In the genomic region with DNA sequence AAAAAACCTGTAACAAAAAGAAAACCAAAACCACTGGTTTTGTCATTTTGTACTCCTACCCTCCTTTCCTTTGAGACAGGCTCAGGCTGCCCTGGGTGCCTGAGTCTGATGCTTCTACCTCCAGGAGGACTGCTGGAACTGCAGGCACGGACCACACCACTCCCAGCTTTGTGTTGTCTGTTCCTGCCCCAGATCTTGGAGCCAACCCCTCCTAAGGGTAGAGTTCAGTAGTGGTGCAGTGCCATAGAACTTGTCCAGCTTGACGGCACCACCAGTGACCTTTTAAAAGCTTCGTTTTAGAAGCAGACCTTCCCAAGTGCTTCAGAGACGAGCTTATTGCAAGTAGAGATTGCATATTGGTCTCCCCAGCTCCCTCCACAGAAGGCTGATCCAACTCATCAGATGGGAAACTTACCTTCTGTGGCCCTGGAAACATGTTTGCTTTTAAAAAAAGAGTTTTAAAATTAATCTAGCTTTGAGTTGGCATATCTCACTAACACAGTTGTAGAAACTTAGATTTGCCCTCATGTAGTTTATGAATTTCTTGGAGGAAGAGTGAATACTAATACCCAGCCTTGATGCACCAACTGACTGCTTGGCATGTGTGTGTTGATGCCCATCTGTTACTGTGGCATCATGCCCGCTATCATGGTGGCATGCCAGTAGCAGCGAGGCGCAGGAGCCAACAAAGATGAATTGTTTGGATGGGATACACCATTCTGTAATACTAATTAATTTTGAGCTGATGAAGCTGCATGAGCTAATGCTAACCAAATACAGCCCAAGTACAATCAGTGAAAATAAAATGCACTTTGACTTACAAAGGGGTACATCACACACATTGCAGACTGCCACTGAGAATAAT, we compare ENCODE assay signal across 14 mouse cellular contexts. TPM values are rescaled to one million over a fixed set of nuclear protein-coding genes. Genes with fewer than 3 reads are reported as not detected.
A peak's percentile ranks its signal among the peaks of the same experiment; 100 is the strongest.
DNase-seq lines count a peak whose midpoint lies in the region; ATAC-seq lines count a peak whose summit lies in the region.
"Had no signal": no experiment of that assay in that cellular context is flagged by ENCODE, and none has a peak within 500 bp of the region (broad histone marks: within the 10 kb centered on the region; RNA-seq: fewer than 3 reads in every experiment).

No protein-coding gene starts in this region.

- no peaks in the 10 kb centered on the region for H3K36me3 ChIP-seq in forebrain, embryonic 16.5 days (ENCODE audit: control insufficient read depth, insufficient read depth)
- H3K36me3 ChIP-seq: stomach, embryonic 15.5 days had no signal

- DNase-seq in retina, postnatal 1 day: peak; percentile 63
- DNase-seq in retina, embryonic 14.5 days (ENCODE audit: low spot score): no peak
- peak; percentile 41 to 63 for DNase-seq in left cerebral cortex, postnatal 14 days (ENCODE audit: low spot score in 2 of 2)
- DNase-seq in adrenal gland, adult 2 months: no peak
- DNase-seq in adrenal gland, postnatal 36 days: no peak
- no peak for DNase-seq in thymus, postnatal 4 days
- DNase-seq: adrenal gland, postnatal 14 days; heart, adult 18-20 months; kidney, adult 9 months had no signal

- no peaks in the 10 kb centered on the region for H3K9me3 ChIP-seq in forebrain, embryonic 16.5 days (ENCODE audit: control insufficient read depth, low read length)
- H3K9me3 ChIP-seq: embryonic facial prominence, embryonic 15.5 days; stomach, embryonic 15.5 days had no signal

- intact Hi-C loops in left cerebral cortex, postnatal 14 days (cut with DNase I): no loop called here

- peak overlapping the region; percentile 89 for H3K27ac ChIP-seq in forebrain, embryonic 16.5 days (ENCODE audit: low read length)
- H3K27ac ChIP-seq: embryonic facial prominence, embryonic 15.5 days; stomach, embryonic 15.5 days had no signal

- 30% methylated on average over 7 of the region's 7 CpGs for WGBS in forebrain, embryonic 16.5 days

- no peak overlapping the region; the same call in 1 of the 2 replicates for H3K9ac ChIP-seq in forebrain, embryonic 16.5 days (replicated peaks; ENCODE audit: low read depth, low read length)
- H3K9ac ChIP-seq: embryonic facial prominence, embryonic 15.5 days; stomach, embryonic 15.5 days had no signal

- peak overlapping the region; percentile 38 for H3K4me2 ChIP-seq in forebrain, embryonic 16.5 days (ENCODE audit: low read length)
- H3K4me2 ChIP-seq: embryonic facial prominence, embryonic 15.5 days; stomach, embryonic 15.5 days had no signal

- H3K4me3 ChIP-seq in forebrain, embryonic 16.5 days (replicated peaks; ENCODE audit: low read length): no peak overlapping the region
- H3K4me3 ChIP-seq: embryonic facial prominence, embryonic 15.5 days; myocyte; stomach, embryonic 15.5 days had no signal

- no peaks in the 10 kb centered on the region for H3K27me3 ChIP-seq in forebrain, embryonic 16.5 days (replicated peaks; ENCODE audit: control insufficient read depth, insufficient read depth, low read length)
- H3K27me3 ChIP-seq: embryonic facial prominence, embryonic 15.5 days; stomach, embryonic 15.5 days had no signal

- ATAC-seq in forebrain, embryonic 16.5 days: peak; percentile 93
- no peak for ATAC-seq in monocyte, adult 5-6 weeks (replicated peaks; ENCODE audit: insufficient number of reproducible peaks, low FRiP score, low TSS enrichment, poor library complexity, severe bottlenecking)

- H3K4me1 ChIP-seq in forebrain, embryonic 16.5 days (replicated peaks; ENCODE audit: control insufficient read depth, insufficient read depth, low read length): peaks cover 21% of the 10 kb centered on the region
- H3K4me1 ChIP-seq: stomach, embryonic 15.5 days had no signal

RNA-seq across cellular contexts. Expression of gene Ap3b1, which starts 17.0 kb away (rescaled TPM):
- polyA plus RNA-seq in forebrain, embryonic 16.5 days (2015; fragmentation: Nextera tagmentation; extraction: Ambion mirVana): 34.4 and 39.2 TPM in 2 replicates
- total RNA-seq in left cerebral cortex, postnatal 14 days (2021): 10 to 100 TPM; 42.5 to 42.8 TPM
- 89.3 to 127 TPM (median 95.5 TPM) in 3 replicates for total RNA-seq in monocyte, adult 5-6 weeks (2017)
- total RNA-seq in adrenal gland, adult 2 months (2021): 10 to 100 TPM; 40.5 to 55.6 TPM
- polyA plus RNA-seq in adrenal gland, adult 2 months (2012; rRNA removed): 8.7 and 11.5 TPM in 2 replicates
- total RNA-seq in adrenal gland, postnatal 36 days (2021): 10 to 100 TPM; 41.9 to 45.0 TPM

Comparison
In these comparisons a context has a peak if more than half of its experiments do, and no peak if none do; other contexts are left out.
1. DNase-seq: peak in retina, postnatal 1 day (single experiment) and left cerebral cortex, postnatal 14 days (2 of 2); none in retina, embryonic 14.5 days (single experiment), adrenal gland, adult 2 months (single experiment), adrenal gland, postnatal 36 days (0 of 2) and thymus, postnatal 4 days (single experiment).